Mouse (Mus musculus) telencephalon, adult 2 months (tissue): Measurements from ENCODE around the gene AA986860.
A peak's percentile ranks its signal among the peaks of the same experiment; 100 is the strongest.

Experiments
- DNase-seq: peaks from one replicate; pipeline ENCODE4 v3.0.0-alpha.2; 2011; ENCODE audit warnings: low read depth, low spot score

AA986860 gene

DNA sequence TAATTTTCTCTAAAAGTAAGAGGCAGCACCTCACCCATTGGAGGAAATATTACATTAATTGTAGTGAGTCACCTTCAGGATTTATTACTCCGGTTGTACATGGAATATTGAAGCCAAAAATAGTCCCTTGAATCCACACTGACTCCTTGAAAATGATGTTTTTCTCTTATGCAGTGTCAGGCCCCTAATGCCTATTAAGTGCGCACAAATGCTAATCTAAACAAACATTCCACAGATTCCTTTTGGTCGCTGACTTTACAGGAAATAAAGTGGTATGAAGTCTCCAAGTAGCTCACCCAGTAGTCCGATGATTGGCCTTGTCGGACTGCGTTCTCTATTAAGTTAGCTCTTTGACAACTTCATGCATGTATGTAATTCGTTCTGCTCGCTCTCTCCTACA lies 3.1 kb downstream of the AA986860 start:
- no peak for DNase-seq

DNA sequence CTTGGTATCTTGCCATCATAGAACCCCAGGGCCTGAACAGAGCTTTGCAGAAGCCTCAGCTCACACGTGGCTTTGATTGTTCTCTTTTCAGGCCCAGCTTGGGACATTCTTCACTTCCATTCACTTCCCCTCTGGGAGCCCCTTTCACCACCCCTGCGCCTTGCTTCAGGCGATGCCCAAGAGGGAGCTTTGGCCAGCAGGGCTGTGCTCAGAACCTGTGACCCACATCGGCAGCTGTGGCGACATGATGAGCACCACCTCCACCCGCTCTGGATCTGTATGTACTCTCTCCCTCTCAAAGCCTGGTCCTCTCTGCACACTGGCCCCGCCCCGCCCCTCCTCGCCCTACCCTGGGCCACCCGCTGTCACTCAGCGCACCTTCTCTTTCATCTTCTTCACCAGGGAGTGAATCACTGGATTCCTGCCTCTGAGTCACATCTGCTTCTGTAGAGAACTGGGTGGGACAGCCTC lies 5.7 kb downstream of the AA986860 start:
- no peak for DNase-seq

DNA sequence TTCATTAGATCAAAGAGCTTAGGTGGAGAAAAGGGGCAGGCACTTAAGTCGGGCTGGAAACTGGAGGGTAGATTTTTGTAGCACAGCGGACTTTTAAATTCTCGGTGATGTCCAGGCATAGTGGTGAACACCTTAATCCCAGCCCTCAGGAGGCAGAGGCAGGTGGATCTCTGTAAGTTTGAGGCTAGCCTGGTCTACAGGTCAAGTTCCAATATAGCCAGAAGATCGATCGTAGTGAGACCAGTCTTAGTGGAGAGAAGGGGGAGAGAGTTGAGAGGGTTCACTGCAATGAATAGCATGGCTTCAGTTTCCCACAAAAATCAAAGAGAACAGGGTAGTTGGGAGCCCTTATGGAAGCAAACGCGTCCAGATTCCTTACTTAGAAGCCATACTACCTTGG lies 6.1 kb downstream of the AA986860 start:
- no peak for DNase-seq

DNA sequence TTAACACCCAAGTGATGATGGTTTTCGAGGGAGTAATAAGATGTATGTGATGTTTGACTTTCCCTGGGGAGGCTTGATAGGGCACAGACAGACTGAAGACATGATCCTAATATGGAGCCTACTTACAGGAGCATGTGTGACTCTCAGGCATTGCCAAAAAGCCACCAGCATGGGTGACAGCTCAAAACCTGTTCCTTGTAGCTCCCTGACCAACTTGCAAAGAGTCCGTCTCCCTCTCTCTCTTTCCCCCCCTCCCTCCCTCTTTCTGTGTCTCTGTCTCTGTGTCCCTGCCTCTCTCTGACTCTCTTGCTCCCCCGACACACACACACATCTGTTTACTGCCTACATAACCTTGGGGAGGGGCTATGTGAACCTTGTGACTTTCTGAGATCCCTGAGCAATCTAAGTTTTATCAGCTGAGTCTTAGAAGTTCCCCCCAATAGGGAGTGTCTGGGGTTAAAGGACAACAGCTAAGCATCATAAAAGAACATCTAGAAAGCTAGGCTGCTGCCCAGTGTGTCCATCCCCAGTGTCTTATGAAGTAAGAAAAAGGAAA lies 6.9 kb downstream of the AA986860 start:
- DNase-seq: no peak

DNA sequence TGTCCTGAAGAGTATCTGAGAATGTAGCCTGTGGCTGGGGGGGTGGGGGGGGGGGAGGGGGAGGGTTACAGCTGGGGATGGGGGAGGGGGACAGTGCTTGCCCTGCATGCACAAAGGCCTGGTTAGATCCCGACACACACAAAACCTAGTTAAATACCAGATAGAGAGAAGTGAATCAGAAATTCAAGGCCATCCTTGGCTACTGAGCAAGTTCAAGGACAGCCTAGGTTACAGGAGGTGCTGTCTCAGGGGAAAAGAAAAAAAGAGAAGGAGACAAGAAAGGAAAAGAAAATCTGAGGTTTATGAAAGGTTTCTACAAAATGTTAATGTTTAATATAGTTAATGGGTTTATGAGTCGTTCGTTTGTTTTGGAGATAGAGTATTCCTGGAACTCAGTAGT lies 7.9 kb downstream of the AA986860 start:
- DNase-seq: no peak

DNA sequence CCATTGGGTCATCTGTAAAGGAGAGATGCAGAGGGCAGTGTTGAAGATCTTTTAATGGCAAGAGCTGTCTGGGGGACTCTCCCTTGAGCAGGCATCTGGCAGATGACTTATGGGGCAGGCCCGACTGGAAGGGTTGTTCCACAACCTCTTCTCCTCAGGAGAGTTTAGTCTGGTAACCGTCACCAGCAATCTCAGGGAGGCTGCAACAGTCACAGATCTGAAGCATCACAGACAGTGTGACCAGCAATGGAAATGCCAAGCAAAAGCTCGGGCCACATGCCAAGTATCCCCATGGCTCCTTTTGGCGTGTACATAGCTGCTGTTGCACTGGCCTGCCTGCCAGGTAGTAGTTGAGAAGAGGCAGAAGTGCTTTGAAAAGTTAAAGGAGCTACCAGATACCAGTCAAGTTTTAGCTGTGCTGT lies 8.5 kb downstream of the AA986860 start:
- no peak for DNase-seq

DNA sequence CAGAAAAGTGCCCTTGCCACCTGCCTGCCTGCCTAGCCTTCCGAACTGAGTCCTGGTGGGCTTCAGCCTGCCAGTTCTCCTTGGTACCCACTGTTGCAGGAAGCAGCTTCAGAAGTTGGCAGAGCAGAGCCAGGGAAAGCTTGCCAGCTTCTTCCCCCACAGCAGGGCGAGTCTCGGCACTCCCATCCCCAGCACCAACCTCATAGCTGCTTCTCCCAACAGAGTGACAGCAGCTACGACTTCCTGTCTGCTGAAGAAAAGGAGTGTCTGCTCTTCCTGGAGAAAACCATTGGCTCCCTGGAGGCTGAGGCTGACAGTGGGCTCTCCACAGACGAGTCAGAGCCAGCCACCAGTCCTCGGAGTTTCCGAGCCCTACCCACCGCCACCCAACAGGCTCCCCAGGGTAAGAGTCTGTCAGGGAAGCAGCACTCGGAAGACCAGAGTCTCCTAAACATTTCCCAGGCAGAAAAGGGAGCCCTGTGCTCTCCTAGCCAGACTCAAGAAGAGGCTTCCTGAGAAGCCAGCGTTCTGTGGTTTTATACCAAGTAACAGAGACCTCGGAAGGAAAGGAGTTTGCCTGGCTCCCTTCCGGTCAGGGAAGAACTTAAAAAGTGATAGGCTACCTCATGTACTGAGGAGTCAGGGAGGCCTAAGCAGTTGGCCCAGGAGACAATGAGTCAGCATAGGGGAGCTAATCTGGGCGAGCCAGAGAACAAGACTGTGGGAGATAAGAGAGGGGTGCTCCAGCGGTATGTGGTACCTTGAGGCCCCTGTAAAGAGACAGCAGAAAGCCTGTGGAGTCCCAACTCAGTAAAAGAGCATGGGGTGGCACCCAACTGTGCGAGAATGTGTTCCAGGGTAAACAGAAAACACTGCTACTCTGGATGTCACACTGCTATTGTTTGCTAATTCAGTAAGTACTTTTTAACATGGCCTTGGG lies 9.3 kb downstream of the AA986860 start:
- DNase-seq: peak; percentile 72

DNA sequence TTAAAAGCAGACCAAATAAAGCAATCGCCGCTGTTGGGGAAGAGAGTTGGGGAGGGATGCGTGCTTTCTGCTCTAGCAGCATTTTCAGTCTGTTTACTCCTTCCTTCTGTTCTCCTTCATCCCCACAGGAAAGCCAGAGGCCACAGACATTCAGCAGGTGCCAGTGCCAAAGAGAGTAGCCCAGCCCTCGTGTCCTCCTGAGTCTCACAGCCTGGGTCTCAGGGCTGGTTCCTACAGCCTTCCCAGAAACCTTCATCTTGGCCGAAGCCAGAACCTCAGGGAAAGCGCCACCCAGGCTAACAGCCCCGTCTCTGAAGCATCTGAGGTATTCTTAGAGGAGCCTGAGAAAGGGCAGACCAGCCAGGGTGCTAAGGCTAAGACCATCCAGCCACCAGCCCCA lies 10.4 kb downstream of the AA986860 start:
- DNase-seq: no peak

DNA sequence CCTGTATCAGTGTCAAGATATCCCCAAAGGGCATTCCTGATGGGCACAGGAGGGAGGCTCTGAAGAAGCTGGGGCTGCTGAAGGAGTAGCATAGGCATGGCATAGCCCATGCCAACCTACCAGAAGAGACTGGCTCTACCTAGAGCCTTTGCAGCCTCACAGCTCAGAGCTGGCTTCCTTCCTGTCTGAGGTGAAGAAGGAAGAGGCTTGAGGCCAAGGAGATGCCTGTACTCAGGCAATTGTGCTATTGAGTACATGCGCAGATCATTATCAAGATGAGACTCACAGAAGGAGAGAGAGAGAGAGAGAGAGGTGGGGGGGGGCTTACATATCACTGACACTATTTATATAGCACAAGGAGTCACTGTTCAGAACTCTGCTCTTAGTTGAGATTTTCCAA lies 12.0 kb downstream of the AA986860 start:
- DNase-seq: no peak

DNA sequence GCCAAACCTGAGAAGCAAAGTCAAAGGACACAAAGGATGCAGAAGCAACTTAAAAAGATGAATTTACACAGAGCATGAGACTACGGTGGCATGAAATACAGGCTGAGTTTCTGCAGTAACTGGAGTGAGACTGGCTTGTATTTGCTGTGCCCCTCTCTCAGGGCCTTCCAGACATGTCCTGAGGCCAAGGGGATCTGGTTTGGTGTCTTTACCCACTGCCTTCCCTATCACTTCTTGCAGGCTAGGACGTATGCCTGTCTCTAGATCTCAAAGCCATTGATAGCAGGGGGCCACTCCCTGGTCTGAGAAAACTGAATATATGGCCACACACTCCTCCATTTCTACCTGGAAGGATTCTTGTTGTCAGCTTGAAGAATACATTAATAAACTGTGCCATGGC lies 12.4 kb downstream of the AA986860 start:
- DNase-seq: no peak

DNA sequence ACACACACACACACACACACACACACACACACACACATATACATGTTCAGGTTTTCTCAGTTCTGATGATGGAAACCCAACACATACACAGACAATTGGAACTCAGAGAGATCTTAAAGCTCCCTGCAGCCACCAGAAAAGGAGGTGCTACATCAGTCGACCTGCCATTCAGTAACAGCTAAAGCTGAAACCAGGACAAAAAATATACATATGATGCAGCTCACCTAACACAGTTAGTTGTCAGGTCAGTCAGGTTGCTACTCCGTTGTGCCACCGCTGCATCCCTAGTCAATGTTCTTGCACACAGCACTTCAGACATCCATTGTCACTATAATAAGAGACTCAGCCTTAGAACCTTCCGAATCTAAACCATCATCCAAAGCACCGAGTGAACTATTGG lies 13.2 kb downstream of the AA986860 start:
- DNase-seq: no peak

DNA sequence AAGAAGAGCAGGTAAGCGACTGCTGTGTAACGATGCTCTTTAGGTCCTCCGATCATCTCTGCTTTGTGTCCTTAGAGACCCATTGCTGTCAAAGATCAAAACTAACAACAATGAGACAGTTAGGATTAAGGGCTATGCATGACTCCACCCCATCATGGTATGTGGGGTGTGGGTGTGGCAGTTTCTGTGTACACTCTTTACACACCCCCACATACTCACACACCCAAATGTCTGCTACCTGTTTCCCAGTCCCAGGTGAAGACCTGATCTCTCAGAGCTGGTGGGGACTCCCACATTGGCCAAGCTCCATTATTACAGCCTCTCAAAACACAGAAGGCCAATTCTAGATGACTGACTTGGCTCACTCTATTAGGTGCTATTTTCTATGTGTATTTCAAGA lies 13.8 kb downstream of the AA986860 start:
- no peak for DNase-seq

DNA sequence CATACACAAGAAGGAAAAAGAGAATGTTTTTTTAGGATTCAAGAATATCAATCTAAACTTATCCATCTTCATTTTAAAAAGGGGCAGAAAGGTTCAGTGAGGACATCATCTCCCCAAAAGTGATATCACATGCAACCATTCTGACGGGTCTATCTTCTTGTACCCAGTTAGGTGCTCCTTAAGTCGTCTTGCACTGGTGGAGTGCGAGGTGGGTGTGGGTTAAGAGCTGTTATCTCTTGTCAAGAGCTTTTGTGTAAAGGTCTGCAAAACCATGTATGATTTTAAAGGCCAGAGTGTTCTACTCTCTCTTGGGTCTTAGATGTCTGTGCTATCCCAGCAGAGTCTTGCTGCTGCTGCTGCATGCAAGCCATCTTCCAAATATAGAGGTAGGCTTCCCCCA lies 15.0 kb downstream of the AA986860 start:
- no peak for DNase-seq

DNA sequence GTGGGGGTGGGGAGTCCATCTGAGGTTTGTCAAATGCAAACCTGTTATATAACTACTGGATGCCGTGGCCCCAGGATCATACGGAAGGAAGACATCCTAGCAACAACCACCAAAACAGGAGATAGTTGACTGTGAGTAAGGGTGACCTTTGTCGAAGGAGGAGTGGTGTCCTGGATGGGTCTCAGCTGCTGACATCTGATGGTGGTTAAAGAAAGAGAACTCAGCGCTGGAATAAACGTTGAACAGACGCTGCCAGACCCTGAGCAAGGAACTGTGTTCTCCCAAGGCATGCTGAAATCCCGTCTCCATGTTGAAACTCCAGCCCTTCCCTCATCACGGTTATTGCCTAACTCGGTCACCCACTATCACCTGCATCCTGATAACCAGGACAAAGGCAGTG lies 27.9 kb downstream of the AA986860 start:
- no peak for DNase-seq

DNA sequence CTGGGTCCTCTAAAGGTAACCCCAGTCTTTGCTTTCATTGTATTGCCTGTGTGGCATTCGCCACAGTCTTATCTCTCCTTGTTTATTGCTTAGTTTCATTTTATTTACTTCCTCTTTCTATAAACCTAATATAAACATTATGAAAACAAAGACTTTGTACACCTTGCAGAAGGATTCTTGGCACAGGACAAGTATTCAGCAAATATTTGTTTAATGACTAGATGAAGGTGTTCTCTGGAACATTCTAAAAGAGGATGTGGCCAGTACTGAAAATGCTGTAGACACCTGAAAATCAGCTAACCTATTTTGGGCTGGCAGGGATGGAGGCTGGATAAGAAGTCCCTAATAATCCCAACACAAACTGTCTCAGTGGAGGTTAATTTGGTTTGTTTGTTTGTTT lies 29.8 kb downstream of the AA986860 start:
- no peak for DNase-seq

DNA sequence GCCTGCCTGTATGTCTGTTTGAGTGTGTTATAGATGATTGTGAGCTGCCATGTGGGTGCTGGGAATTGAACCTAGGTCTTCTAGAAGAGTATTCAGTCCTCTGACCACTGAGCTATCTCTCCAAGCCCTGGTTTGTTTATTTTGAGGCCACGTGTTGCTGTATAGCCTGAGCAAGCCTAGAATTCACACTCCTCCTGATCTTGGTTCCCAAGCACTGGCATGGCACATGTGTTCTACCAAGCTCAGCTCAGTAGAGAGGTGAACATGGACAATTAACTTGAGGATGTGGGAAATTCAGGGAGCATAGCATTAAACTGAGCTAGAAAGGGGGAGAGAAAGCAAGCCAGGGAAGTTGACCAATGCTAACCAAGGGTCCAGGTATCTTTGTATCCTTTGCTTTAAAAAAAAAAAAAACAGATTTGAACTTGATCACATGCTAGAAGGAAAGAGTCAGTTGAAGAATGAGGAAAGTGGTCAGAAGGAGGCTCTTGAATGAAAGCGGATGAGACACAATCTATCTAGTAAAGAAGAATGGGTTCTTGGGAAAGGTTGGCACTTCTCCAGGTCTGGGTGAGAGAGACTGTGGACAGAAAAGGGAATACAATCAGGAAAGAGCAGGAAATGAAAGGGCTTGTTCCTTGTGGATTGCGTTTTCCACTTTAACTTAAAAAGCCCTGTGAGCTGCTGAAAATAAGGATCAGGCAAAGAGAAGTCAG lies 30.4 kb downstream of the AA986860 start:
- no peak for DNase-seq

DNA sequence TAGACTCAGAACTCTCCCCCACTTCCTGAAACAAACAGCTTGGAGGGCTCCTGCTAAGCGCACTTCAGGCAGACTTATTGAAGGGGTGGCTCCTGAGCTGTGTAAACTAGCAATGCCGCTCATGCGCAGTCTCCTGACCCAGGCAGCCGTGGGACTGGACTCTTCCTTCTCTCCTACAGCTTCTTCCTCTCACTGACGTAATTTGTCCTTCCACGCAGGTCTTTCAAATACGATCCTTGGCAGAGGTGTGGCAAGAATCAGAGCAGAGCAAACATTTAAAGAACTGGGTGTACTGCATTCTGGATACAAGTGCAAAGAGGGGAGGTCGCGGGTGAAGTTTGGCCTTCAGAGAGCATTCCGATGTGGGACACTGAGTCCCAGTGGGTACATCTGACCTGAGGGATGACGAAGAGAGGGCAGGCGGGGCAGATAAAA lies 32.3 kb downstream of the AA986860 start:
- no peak for DNase-seq

DNA sequence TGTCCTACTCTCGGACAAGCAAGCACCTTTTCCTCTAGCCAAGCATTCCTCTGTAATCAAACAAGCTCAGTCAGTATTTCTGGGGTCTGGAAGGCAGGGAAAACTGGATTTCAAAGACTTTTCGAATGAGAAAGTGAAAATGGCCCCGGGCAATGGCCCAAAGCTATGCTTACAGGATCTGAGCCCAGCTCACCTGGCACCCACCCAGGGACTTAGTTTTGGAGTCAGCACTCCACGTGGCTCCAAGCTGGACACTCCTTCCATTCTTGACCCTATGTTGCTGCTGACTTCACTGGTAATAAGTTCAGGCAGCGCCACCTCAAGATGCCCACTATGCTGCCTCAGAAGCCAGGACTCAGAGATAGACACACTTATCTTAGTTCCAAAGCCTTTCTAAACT lies 35.3 kb downstream of the AA986860 start:
- no peak for DNase-seq

DNA sequence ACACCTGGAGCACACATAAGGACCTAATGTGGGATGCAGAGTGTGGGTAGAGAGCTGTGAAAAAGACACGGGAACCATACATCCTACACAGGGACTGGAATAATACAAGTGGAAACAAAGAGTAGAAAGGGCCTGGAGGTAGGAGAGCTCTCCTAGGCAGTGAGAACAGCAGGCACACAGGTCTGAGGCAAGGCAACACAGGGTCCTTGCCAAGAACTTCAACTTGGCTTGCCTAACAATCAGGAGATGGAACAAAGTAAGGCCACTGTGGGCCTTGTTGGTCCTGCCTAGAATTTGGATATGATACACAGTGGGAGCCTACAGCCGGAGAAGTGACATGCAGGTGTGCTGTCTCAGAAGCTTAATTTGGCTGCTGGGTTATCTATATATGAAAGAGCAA lies 38.1 kb downstream of the AA986860 start:
- DNase-seq: no peak

DNA sequence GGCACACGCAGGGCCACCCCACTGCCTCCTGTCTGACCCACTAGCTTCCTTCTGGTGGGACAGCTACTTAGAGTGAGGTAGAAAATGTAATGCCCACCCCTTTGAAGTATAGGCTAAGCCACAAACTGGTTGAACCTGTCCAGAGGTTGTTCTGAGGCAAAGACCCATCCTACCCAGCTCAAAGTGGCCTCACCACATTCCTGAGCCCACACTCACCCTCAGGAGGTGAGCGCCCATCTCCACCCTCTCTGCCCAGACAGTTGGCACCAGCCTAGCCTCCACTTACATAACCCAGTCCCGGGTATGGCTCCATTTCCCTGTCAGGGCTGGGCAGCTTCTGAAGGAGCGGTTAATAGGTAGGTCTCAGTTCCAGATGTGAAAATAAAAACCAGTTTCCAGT lies 38.7 kb downstream of the AA986860 start:
- no peak for DNase-seq

DNA sequence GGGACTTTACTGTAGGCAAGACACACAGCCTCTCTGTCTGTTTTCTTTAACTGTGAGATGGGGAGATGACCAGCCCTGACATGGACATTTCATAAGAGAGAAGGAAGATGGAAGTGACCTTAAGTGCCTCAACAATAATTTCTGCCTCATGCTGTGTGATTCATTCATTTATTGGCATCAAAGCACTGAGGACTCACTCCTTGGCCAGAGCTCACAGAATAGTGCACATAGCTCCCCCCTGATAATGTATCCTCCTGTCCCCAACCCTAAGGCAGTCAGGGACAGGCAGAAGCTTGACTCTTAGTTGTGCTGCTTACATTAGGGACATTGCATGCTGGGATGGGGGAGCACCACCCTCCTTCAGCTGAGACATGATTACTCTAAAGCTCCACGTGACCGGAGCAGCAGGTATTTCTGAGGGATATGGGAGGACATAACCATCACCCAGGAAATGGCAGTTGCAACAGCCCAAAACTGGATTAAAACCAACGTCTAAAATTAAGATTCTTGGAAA lies 39.3 kb downstream of the AA986860 start:
- no peak for DNase-seq

DNA sequence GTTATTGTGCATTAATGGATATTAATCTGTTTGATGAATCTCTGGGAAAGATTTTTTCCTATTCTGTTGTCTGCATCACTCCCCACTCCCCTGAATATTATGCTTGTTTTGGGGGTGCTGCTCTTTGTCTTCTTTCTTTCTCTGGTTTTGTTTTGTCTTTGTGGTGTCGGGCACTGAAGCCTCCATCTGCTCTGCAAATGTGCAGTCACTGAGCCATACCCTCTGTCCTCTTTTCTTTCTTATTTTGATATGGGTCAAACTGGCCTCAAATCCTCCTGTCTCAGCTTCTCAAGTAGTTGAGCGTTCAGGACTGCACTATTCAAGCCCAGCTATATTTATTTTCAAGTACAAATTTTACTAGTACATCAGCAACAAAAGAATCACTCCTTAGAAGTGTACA lies 43.5 kb downstream of the AA986860 start:
- DNase-seq: no peak
